Mouse (Mus musculus): ENCODE results near the gene Itgb7. TPM values are rescaled to one million over a fixed set of nuclear protein-coding genes. Genes with fewer than 3 reads are reported as not detected.

Gene Itgb7
- polyA plus RNA-seq, 1 experiment from 2014 or later, result 6.4 TPM

GRCm38 (mm10) chr15:102224186-102224991, 7.4 kb downstream of the Itgb7 start:
- H3K36me3 ChIP-seq (replicated peaks), result no peaks in the 10 kb centered on the region
- 3% methylated on average over 43 of the region's 43 CpGs for WGBS (ENCODE audit: insufficient replicate concordance)
- no peaks in the 10 kb centered on the region for H3K9me3 ChIP-seq (replicated peaks)
- H3K27ac ChIP-seq (replicated peaks), result no peak overlapping the region
- H3K27me3 ChIP-seq, result peaks cover 27% of the 10 kb centered on the region
- H3K9ac ChIP-seq, result peak overlapping the region; percentile 36
- peak; percentile 59 for ATAC-seq (ENCODE audit: insufficient read depth)
- H3K4me3 ChIP-seq (replicated peaks), result peak overlapping the region; percentile 48
- peaks cover 28% of the 10 kb centered on the region for H3K4me1 ChIP-seq (replicated peaks)
- H3K4me2 ChIP-seq, result peak overlapping the region; percentile 83

DNA sequence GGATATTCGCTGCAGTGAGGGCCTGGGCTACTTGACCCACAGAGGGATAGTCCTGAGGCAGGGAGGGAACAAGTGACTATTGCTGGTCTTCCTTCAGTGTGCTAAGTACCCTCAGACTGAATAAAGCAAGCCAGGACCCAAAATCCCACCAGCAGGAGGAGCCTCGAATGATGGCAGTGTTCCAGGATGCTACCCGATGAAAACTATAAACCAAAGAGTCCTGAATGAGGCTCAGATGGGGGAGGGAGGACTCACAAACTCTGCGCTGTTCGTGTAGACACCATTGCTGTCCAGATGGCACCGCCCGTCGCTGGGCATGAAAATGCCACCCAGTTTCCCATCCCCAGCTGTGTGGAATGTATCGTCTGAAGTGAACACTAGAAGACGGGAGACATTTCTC, 9.4 kb downstream of the Itgb7 start:
- Histone ChIP-seq H3K9ac (no peak overlapping the region), H3K4me1 (replicated peaks) (peaks cover 26% of the 10 kb centered on the region), H3K36me3 (replicated peaks) (no peaks in the 10 kb centered on the region), H3K27me3 (peaks cover 27% of the 10 kb centered on the region), H3K27ac (replicated peaks) (no peak overlapping the region), H3K9me3 (replicated peaks) (no peaks in the 10 kb centered on the region), H3K4me2 (no peak overlapping the region), H3K4me3 (replicated peaks) (no peak overlapping the region)
- WGBS (ENCODE audit: insufficient replicate concordance), result 67% methylated on average over 10 of the region's 10 CpGs
- ATAC-seq (ENCODE audit: insufficient read depth), result no peak

DNA sequence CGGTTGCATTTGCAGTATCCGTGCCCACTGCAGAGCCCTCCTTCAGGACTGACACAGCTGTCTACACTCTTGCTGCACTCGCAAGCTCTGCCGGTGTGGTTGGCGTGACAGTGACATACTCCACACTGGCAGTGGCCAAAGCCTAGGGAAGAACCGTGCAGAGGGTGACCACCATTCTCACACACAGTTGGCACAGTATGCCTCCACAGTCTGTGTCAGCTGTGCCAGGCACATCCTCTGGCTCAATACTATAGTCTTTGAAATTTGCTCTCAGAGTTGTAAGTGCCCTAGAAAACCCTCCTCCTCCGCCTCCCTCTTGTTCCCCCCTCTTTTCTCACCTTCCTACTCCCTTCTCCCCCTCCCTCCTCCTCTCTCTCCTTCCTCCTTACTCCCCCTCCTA, 14.4 kb downstream of the Itgb7 start:
- Histone ChIP-seq H3K9ac (no peak overlapping the region), H3K27ac (replicated peaks) (no peak overlapping the region), H3K4me1 (replicated peaks) (no peaks in the 10 kb centered on the region), H3K9me3 (replicated peaks) (no peaks in the 10 kb centered on the region), H3K4me2 (no peak overlapping the region), H3K4me3 (replicated peaks) (no peak overlapping the region), H3K36me3 (replicated peaks) (peaks cover 26% of the 10 kb centered on the region), H3K27me3 (peaks cover 3% of the 10 kb centered on the region)
- ATAC-seq (ENCODE audit: insufficient read depth), result no peak
- WGBS (ENCODE audit: insufficient replicate concordance), result 84% methylated on average over 7 of the region's 7 CpGs

DNA sequence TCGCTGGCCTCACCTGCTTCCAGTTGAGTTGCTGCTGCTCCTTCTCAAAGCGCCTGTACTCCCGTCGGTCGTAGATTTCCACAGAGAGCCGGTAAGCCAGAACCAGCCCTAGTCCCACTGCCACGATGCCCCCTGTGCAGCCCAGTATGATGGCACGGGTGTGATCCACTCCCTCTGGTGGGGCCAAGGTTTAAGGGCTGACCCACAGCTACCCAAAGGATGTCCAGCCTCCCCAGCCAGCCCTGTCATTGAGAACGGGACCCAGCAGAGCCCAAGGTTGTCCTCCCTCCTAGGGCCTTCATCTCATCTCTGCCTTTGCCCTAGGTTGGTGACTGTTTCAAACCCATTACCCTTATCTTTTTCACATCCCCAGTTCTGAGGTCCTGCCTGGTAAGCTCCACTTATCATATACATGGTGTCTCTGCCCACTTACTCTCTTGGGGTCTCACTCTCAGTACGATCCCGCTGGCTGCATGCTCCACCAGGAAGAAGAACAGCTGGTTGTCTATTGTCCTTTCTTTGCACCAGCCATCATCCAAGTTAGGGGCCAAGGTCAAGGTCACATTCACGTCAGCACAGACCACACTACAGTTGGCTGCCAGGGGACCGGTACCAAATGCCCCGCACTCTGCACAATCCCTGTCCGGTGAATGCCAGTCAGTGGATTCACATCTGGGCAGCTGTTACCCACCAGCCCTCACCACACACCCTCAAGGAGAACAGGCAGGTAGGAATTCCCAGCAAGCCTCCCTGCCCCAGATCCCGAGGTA, 15.1 kb downstream of the Itgb7 start:
- H3K9me3 ChIP-seq (replicated peaks), result no peaks in the 10 kb centered on the region
- no peak for ATAC-seq (ENCODE audit: insufficient read depth)
- H3K4me1 ChIP-seq (replicated peaks), result no peaks in the 10 kb centered on the region
- no peak overlapping the region for H3K27ac ChIP-seq (replicated peaks)
- no peaks in the 10 kb centered on the region for H3K27me3 ChIP-seq
- no peak overlapping the region for H3K9ac ChIP-seq
- no peak overlapping the region for H3K4me3 ChIP-seq (replicated peaks)
- H3K36me3 ChIP-seq (replicated peaks), result peaks cover 33% of the 10 kb centered on the region
- WGBS (ENCODE audit: insufficient replicate concordance), result 78% methylated on average over 16 of the region's 16 CpGs
- H3K4me2 ChIP-seq, result no peak overlapping the region

- WGBS (ENCODE audit: insufficient replicate concordance), result 69% methylated on average over 6 of the region's 6 CpGs
- Histone ChIP-seq H3K9ac (no peak overlapping the region), H3K4me2 (no peak overlapping the region), H3K27me3 (no peaks in the 10 kb centered on the region), H3K4me1 (replicated peaks) (no peaks in the 10 kb centered on the region), H3K4me3 (replicated peaks) (no peak overlapping the region), H3K9me3 (replicated peaks) (no peaks in the 10 kb centered on the region), H3K36me3 (replicated peaks) (peaks cover 43% of the 10 kb centered on the region), H3K27ac (replicated peaks) (no peak overlapping the region)
- no peak for ATAC-seq (ENCODE audit: insufficient read depth)
These were observed 16.1 kb downstream of the Itgb7 start for GRCm38 (mm10) chr15:102215624-102216023.

- Histone ChIP-seq H3K9ac (no peak overlapping the region), H3K4me1 (replicated peaks) (no peaks in the 10 kb centered on the region), H3K27ac (replicated peaks) (no peak overlapping the region), H3K27me3 (no peaks in the 10 kb centered on the region), H3K4me2 (no peak overlapping the region), H3K4me3 (replicated peaks) (no peak overlapping the region), H3K9me3 (replicated peaks) (no peaks in the 10 kb centered on the region), H3K36me3 (replicated peaks) (peaks cover 58% of the 10 kb centered on the region)
- WGBS (ENCODE audit: insufficient replicate concordance), result 49% methylated on average over 2 of the region's 2 CpGs
- no peak for ATAC-seq (ENCODE audit: insufficient read depth)
These were observed 17.6 kb downstream of the Itgb7 start for GRCm38 (mm10) chr15:102214132-102214531.

GRCm38 (mm10) chr15:102211895-102212294, 19.8 kb downstream of the Itgb7 start:
- H3K27ac ChIP-seq (replicated peaks), result no peak overlapping the region
- no peak overlapping the region for H3K4me3 ChIP-seq (replicated peaks)
- no peaks in the 10 kb centered on the region for H3K27me3 ChIP-seq
- no peak overlapping the region for H3K4me2 ChIP-seq
- peaks cover 6% of the 10 kb centered on the region; the same call in 1 of the 2 replicates for H3K4me1 ChIP-seq (replicated peaks)
- peaks cover 81% of the 10 kb centered on the region for H3K36me3 ChIP-seq (replicated peaks)
- no peak for ATAC-seq (ENCODE audit: insufficient read depth)
- H3K9ac ChIP-seq, result no peak overlapping the region
- H3K9me3 ChIP-seq (replicated peaks), result no peaks in the 10 kb centered on the region
- WGBS (ENCODE audit: insufficient replicate concordance), result 78% methylated on average over 6 of the region's 6 CpGs

GRCm38 (mm10) chr15:102210816-102211215, 20.9 kb downstream of the Itgb7 start:
- 87% methylated on average over 4 of the region's 4 CpGs for WGBS (ENCODE audit: insufficient replicate concordance)
- H3K36me3 ChIP-seq (replicated peaks), result peaks cover 88% of the 10 kb centered on the region
- ATAC-seq (ENCODE audit: insufficient read depth), result no peak

DNA sequence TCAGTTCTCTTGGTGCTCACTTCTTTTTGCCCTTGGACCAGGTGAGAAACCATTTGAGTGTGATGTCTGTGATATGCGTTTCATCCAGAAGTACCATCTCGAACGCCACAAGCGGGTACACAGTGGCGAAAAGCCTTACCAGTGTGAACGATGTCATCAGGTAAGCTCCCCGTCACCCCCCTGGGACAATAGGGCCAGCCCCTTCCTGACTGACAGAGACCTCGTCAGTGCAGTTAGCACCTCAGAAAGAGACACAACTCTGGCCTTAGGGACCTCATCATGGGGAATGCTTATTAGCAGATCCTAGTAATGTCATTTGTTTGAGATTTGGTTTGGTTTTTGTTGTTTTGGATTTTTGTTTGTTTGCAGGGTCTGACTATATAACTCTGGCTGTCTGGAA, 22.6 kb downstream of the Itgb7 start:
- WGBS (ENCODE audit: insufficient replicate concordance), result 87% methylated on average over 8 of the region's 8 CpGs
- Histone ChIP-seq H3K4me1 (replicated peaks) (peaks cover 26% of the 10 kb centered on the region), H3K4me3 (replicated peaks) (no peak overlapping the region), H3K36me3 (replicated peaks) (peaks cover 92% of the 10 kb centered on the region), H3K9me3 (replicated peaks) (no peaks in the 10 kb centered on the region), H3K9ac (no peak overlapping the region), H3K27me3 (no peaks in the 10 kb centered on the region), H3K4me2 (no peak overlapping the region), H3K27ac (replicated peaks) (no peak overlapping the region)
- ATAC-seq (ENCODE audit: insufficient read depth), result no peak

More at GRCm38 (mm10) chr15:102210816-102211215, 20.9 kb downstream of the Itgb7 start:
- Histone ChIP-seq H3K27ac (replicated peaks) (no peak overlapping the region), H3K9me3 (replicated peaks) (no peaks in the 10 kb centered on the region), H3K27me3 (no peaks in the 10 kb centered on the region), H3K4me3 (replicated peaks) (no peak overlapping the region), H3K4me2 (no peak overlapping the region), H3K4me1 (replicated peaks) (peaks cover 9% of the 10 kb centered on the region), H3K9ac (no peak overlapping the region)

DNA sequence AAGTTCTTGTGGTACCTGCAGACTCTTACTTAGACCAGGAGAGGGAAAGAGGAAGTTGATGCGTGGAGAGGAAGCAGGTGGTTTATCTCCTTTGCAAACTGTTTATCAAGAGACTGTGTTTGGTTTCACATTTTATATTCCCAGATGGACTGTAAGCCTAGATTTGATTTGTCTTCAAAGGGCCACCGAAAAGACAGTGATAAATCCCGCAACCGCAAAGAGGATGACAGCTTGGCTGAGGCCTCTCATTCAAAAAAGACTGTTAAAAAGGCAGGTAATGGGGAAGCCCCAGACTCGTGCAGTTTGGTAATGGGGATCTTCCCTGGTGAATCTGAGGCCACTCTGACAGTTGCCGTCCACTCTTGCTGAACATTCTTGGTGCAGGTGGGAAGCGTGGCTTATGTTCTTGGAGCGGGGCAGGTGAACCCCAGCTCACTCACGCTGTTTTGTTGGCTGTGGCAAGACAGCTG, 23.6 kb downstream of the Itgb7 start:
- WGBS (ENCODE audit: insufficient replicate concordance), result 48% methylated on average over 9 of the region's 9 CpGs
- no peak overlapping the region for H3K9ac ChIP-seq
- no peak for ATAC-seq (ENCODE audit: insufficient read depth)
- no peak overlapping the region for H3K4me2 ChIP-seq
- H3K27ac ChIP-seq (replicated peaks), result no peak overlapping the region
- no peaks in the 10 kb centered on the region for H3K27me3 ChIP-seq
- peaks cover 27% of the 10 kb centered on the region for H3K4me1 ChIP-seq (replicated peaks)
- no peak overlapping the region for H3K4me3 ChIP-seq (replicated peaks)
- peaks cover 82% of the 10 kb centered on the region for H3K36me3 ChIP-seq (replicated peaks)
- H3K9me3 ChIP-seq (replicated peaks), result no peaks in the 10 kb centered on the region

GRCm38 (mm10) chr15:102207351-102207750, 24.4 kb downstream of the Itgb7 start:
- Histone ChIP-seq H3K27me3 (no peaks in the 10 kb centered on the region), H3K9ac (no peak overlapping the region), H3K9me3 (replicated peaks) (no peaks in the 10 kb centered on the region), H3K36me3 (replicated peaks) (peaks cover 75% of the 10 kb centered on the region), H3K4me2 (no peak overlapping the region), H3K4me3 (replicated peaks) (no peak overlapping the region), H3K27ac (replicated peaks) (no peak overlapping the region), H3K4me1 (replicated peaks) (peaks cover 35% of the 10 kb centered on the region)
- 81% methylated on average over 3 of the region's 3 CpGs for WGBS (ENCODE audit: insufficient replicate concordance)
- ATAC-seq (ENCODE audit: insufficient read depth), result no peak
